Mouse (Mus musculus) liver, adult 2 months (tissue): Measurements from ENCODE around the gene Card11.

Source experiments
- CTCF ChIP-seq: fragments of 200-500 bp; IDR thresholded peaks from 2 replicates; pipeline ENCODE4 v1.5.1; 2011; ENCODE audit warnings: low read depth, low read length, control low read depth
- POLR2A ChIP-seq: fragments of 200-500 bp; IDR thresholded peaks from 2 replicates; pipeline ENCODE4 v1.6.1; 2011; ENCODE audit warnings: low read length, control low read depth; ENCODE audit not compliant: insufficient read depth; ENCODE audit errors: extremely low read depth

- TF ChIP-seq CTCF (no peak), POLR2A (no peak)
Measured at GRCm38 (mm10) chr5:140871241-140871640, 129.1 kb downstream of the Card11 start.
